Mouse (Mus musculus): ENCODE measurements around the gene Arsj.
A peak's percentile ranks its signal among the peaks of the same experiment; 100 is the strongest.

The Arsj gene

DNA sequence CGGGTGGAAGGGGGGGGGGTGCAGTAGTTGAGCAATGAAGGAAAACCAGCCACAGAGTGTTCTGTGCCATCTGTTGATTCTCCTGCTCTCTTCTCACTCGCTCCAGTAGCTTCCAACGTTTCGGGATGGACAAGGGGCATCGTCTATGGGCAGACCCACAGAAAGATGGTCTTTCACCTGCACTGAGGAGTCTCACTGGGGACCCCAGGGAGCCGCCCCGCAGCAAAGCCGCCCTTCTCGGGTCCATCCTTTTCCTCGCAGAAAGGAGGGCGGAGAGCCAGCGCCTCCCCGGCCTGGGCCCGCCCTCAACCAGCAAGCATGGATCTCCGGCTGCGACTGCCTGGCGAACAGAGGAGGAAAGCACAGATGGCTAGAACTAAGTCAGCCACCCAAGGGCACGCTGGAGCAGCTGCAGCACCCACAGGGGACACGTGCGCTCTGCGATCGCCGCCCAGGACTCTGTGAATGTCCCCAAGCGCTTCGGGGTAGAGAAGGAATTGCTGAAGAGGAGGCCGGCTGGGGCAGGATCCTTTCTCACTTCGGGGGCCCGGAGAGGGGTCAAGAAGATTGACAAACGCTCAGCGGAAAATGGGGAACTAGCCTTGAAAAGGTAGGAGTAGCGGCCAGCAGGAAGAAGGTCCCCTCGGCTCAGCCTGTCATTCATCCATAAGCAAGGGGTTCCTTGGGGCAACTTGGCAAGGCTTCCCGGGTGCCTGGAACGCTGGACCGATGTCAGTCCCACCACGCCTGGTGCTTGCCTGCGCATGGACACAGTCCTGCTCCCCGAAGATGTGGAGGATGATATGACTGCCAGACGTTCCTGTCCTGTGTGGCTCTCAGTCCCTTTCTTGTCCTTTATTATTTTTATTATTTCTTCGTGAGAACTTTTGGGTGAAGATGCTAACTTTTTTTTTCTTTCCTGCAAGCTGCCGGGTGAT, at the start of gene Arsj:
Arsj (plus strand) TSS at position 117 of the 938 bp plus-strand sequence.
- DNase-seq (ENCODE audit: low read depth, low spot score), result peak; percentile 19

GRCm38 (mm10) chr3:126324872-126325498, 38.5 kb upstream of the Arsj start:
- no peak for DNase-seq (ENCODE audit: low read depth, low spot score)

- no peak for DNase-seq (ENCODE audit: low read depth, low spot score)
Measured at GRCm38 (mm10) chr3:126325891-126326627, 37.4 kb upstream of the Arsj start.

GRCm38 (mm10) chr3:126326628-126327325, 36.7 kb upstream of the Arsj start:
- DNase-seq (ENCODE audit: low read depth, low spot score), result no peak

GRCm38 (mm10) chr3:126335329-126335728, 28.2 kb upstream of the Arsj start:
- DNase-seq (ENCODE audit: low read depth, low spot score), result no peak

GRCm38 (mm10) chr3:126344745-126345144, 18.7 kb upstream of the Arsj start:
- no peak for DNase-seq (ENCODE audit: low read depth, low spot score)

DNA sequence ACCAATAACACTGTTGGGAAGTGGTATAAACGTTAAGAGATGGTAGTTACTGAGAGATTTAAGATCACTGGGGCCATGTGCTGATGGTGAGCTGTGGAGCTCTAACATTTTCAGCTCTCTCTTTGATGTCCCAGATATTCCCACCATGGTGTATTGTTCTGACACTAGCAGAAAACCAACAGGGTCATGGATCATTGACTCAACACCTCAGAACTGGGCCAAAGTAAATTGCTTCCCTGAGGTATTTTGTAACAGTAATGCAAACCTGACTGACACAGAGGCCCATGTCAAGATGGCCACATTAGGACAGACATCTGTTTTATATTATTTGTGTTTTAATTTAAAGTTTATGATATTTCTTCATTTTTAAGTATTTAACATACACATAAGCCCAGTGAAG, 3.7 kb upstream of the Arsj start:
- DNase-seq (ENCODE audit: low read depth, low spot score), result no peak

GRCm38 (mm10) chr3:126362392-126362791, 1.1 kb upstream of the Arsj start:
- DNase-seq (ENCODE audit: low read depth, low spot score), result no peak

- DNase-seq (ENCODE audit: low read depth, low spot score), result no peak
Measured at GRCm38 (mm10) chr3:126362931-126363525, 456 bp upstream of the Arsj start.

- no peak for DNase-seq (ENCODE audit: low read depth, low spot score)
Measured at GRCm38 (mm10) chr3:126364555-126364954, 1.1 kb downstream of the Arsj start.

GRCm38 (mm10) chr3:126370571-126370970, 7.1 kb downstream of the Arsj start:
- no peak for DNase-seq (ENCODE audit: low read depth, low spot score)

GRCm38 (mm10) chr3:126372815-126373545, 9.5 kb downstream of the Arsj start:
- no peak for DNase-seq (ENCODE audit: low read depth, low spot score)

GRCm38 (mm10) chr3:126373721-126374120, 10.2 kb downstream of the Arsj start:
- no peak for DNase-seq (ENCODE audit: low read depth, low spot score)

GRCm38 (mm10) chr3:126379252-126379651, 15.8 kb downstream of the Arsj start:
- no peak for DNase-seq (ENCODE audit: low read depth, low spot score)

GRCm38 (mm10) chr3:126379702-126380101, 16.2 kb downstream of the Arsj start:
- DNase-seq (ENCODE audit: low read depth, low spot score), result no peak

DNA sequence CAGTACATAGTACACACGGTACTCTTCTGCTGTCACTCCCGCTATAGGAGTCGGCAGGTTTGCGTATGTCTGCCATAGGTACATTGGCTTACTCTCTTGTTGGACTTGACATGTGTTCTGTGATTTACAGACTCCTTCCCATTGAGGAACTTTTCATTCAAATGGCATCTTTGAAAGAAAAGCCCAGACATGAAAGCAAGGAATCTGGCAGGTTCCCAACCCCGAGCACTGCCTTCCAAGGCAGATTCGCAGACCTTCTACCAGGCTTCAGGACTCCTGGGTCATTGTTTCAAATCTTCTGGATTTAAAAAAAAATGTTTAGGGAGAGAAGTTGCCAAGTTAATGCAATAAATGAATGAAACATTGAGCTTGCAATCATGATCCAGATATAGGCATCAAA, 19.8 kb downstream of the Arsj start:
- DNase-seq (ENCODE audit: low read depth, low spot score), result no peak

DNA sequence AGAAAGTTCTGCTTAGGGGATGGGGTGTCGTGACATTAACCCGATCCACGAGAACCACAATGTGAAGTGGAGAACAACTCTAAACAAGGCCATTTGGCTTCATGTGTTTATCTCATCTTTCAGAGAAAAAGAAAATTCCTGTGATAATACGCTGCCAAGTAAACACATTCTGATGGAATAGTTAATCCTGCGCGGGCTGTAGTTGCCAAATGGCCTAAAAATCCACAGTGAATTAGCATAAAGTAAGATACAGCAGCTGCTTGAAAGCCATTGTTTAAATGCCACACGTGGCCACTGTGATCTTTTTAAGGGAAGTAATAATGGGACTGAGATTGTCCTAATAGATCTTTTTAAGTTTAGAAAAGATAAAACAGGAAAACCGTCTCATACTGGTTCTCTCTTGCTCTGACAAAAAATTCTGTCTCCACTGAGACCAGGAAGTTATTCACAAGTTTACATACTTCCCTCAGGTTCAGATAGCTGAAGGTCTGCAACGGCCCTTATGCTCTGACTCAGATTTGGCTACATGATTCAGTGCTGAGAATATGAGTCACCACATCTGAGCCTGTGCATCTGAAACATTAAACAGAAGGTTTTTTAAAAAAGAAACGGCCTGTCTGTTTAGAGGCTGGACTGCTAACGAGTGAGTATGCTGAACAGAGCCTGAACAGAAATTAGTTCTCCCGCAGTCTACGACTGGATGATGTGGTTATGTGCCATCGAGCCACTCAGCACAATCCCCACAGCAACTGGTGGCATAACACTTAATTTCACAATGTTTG, 21.4 kb downstream of the Arsj start:
- DNase-seq (ENCODE audit: low read depth, low spot score), result no peak

GRCm38 (mm10) chr3:126397451-126397850, 34.0 kb downstream of the Arsj start:
- no peak for DNase-seq (ENCODE audit: low read depth, low spot score)

DNA sequence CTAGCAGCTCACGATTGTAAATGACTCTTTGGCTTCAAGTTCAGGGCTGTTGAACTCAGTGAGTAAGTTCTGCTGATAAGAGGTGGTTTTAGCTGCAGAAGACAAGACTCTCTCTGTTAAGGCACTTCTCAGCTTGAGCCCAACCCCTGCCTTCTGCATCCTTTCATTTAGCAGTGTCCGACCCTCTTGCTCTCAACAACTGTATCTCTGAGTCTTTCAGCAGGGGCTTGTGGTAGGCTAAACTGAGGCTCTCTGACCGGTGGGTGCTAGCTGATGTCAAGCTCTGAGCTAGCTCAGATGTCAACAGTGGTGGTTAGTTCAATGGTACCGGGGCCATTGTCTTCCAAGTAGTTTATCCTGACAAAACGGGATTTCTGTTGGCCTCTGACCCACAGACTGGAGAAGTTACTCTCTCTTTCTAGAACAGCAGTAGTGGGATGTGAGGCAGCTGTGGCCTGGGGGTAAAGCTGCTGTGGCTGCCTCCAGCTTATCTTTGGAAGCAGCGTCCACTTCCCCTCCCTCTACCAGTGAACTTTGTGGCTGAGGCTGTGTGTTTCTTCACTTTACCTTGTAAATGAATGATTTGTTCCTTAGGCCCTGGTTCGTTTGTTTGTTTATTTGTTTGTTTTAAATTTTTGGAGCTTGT, 34.6 kb downstream of the Arsj start:
- DNase-seq (ENCODE audit: low read depth, low spot score), result no peak
